Mouse (Mus musculus): Measurements from ENCODE around the gene Matk. TPM values are rescaled to one million over a fixed set of nuclear protein-coding genes. Genes with fewer than 3 reads are reported as not detected.

The Matk gene
- polyA plus RNA-seq, 1 experiment from 2014 or later: 2.0 TPM

GRCm38 (mm10) chr10:81238618-81239017 lies 14.1 kb upstream of the Matk start:
- Histone ChIP-seq H3K4me3 (ENCODE audit: low read length) (no peak overlapping the region), H3K27ac (ENCODE audit: low read length) (no peak overlapping the region), H3K27me3 (replicated peaks; ENCODE audit: control insufficient read depth, insufficient read depth, low read length) (peaks cover 19% of the 10 kb centered on the region), H3K4me1 (ENCODE audit: control insufficient read depth, insufficient read depth, low read length) (peaks cover 7% of the 10 kb centered on the region; the same call in 1 of the 2 replicates), H3K36me3 (ENCODE audit: control insufficient read depth, insufficient read depth, low read length) (no peaks in the 10 kb centered on the region), H3K9ac (ENCODE audit: low read depth, low read length) (no peak overlapping the region), H3K9me3 (ENCODE audit: control insufficient read depth, low read length) (no peaks in the 10 kb centered on the region), H3K4me2 (ENCODE audit: low read depth, low read length) (no peak overlapping the region)
- ATAC-seq: no peak
- 84% methylated on average over 2 of the region's 2 CpGs for WGBS

GRCm38 (mm10) chr10:81240876-81241275 lies 11.9 kb upstream of the Matk start:
- Histone ChIP-seq H3K4me1 (ENCODE audit: control insufficient read depth, insufficient read depth, low read length) (no peaks in the 10 kb centered on the region), H3K27me3 (replicated peaks; ENCODE audit: control insufficient read depth, insufficient read depth, low read length) (peaks cover 19% of the 10 kb centered on the region), H3K4me2 (ENCODE audit: low read depth, low read length) (no peak overlapping the region), H3K9ac (ENCODE audit: low read depth, low read length) (no peak overlapping the region), H3K9me3 (ENCODE audit: control insufficient read depth, low read length) (no peaks in the 10 kb centered on the region), H3K4me3 (ENCODE audit: low read length) (no peak overlapping the region), H3K36me3 (ENCODE audit: control insufficient read depth, insufficient read depth, low read length) (no peaks in the 10 kb centered on the region), H3K27ac (ENCODE audit: low read length) (no peak overlapping the region)
- WGBS: 28% methylated on average over 13 of the region's 13 CpGs
- ATAC-seq: no peak

- H3K4me3 ChIP-seq (ENCODE audit: low read length): no peak overlapping the region
- 90% methylated on average over 16 of the region's 16 CpGs for WGBS
- H3K4me1 ChIP-seq (ENCODE audit: control insufficient read depth, insufficient read depth, low read length): no peaks in the 10 kb centered on the region
- no peaks in the 10 kb centered on the region for H3K36me3 ChIP-seq (ENCODE audit: control insufficient read depth, insufficient read depth, low read length)
- H3K4me2 ChIP-seq (ENCODE audit: low read depth, low read length): no peak overlapping the region
- H3K27me3 ChIP-seq (replicated peaks; ENCODE audit: control insufficient read depth, insufficient read depth, low read length): peaks cover 19% of the 10 kb centered on the region
- H3K9me3 ChIP-seq (ENCODE audit: control insufficient read depth, low read length): no peaks in the 10 kb centered on the region
- H3K9ac ChIP-seq (ENCODE audit: low read depth, low read length): no peak overlapping the region
- ATAC-seq: no peak
- no peak overlapping the region for H3K27ac ChIP-seq (ENCODE audit: low read length)
Measured at GRCm38 (mm10) chr10:81242021-81242420, 10.7 kb upstream of the Matk start.

- no peak; the same call in 1 of the 2 replicates for ATAC-seq
- Histone ChIP-seq H3K9me3 (ENCODE audit: control insufficient read depth, low read length) (no peaks in the 10 kb centered on the region), H3K4me1 (ENCODE audit: control insufficient read depth, insufficient read depth, low read length) (no peaks in the 10 kb centered on the region), H3K27me3 (replicated peaks; ENCODE audit: control insufficient read depth, insufficient read depth, low read length) (peaks cover 14% of the 10 kb centered on the region), H3K4me2 (ENCODE audit: low read depth, low read length) (no peak overlapping the region), H3K9ac (ENCODE audit: low read depth, low read length) (no peak overlapping the region), H3K27ac (ENCODE audit: low read length) (no peak overlapping the region), H3K36me3 (ENCODE audit: control insufficient read depth, insufficient read depth, low read length) (no peaks in the 10 kb centered on the region), H3K4me3 (ENCODE audit: low read length) (no peak overlapping the region)
- 69% methylated on average over 4 of the region's 4 CpGs for WGBS
Measured at GRCm38 (mm10) chr10:81244146-81244545, 8.6 kb upstream of the Matk start.

- no peaks in the 10 kb centered on the region for H3K4me1 ChIP-seq (ENCODE audit: control insufficient read depth, insufficient read depth, low read length)
- peaks cover 11% of the 10 kb centered on the region for H3K27me3 ChIP-seq (replicated peaks; ENCODE audit: control insufficient read depth, insufficient read depth, low read length)
- H3K9me3 ChIP-seq (ENCODE audit: control insufficient read depth, low read length): no peaks in the 10 kb centered on the region
- WGBS: 11% methylated on average over 17 of the region's 17 CpGs
- ATAC-seq: peak; percentile 69
- H3K27ac ChIP-seq (ENCODE audit: low read length): no peak overlapping the region
- no peak overlapping the region for H3K4me3 ChIP-seq (ENCODE audit: low read length)
- H3K4me2 ChIP-seq (ENCODE audit: low read depth, low read length): no peak overlapping the region
- no peak overlapping the region for H3K9ac ChIP-seq (ENCODE audit: low read depth, low read length)
- no peaks in the 10 kb centered on the region for H3K36me3 ChIP-seq (ENCODE audit: control insufficient read depth, insufficient read depth, low read length)
Measured at GRCm38 (mm10) chr10:81244595-81244994, 8.1 kb upstream of the Matk start.

GRCm38 (mm10) chr10:81245166-81245565 lies 7.6 kb upstream of the Matk start:
- Histone ChIP-seq H3K4me3 (ENCODE audit: low read length) (no peak overlapping the region), H3K36me3 (ENCODE audit: control insufficient read depth, insufficient read depth, low read length) (no peaks in the 10 kb centered on the region), H3K27ac (ENCODE audit: low read length) (no peak overlapping the region), H3K9me3 (ENCODE audit: control insufficient read depth, low read length) (no peaks in the 10 kb centered on the region), H3K27me3 (replicated peaks; ENCODE audit: control insufficient read depth, insufficient read depth, low read length) (peaks cover 6% of the 10 kb centered on the region), H3K9ac (ENCODE audit: low read depth, low read length) (no peak overlapping the region), H3K4me2 (ENCODE audit: low read depth, low read length) (no peak overlapping the region), H3K4me1 (ENCODE audit: control insufficient read depth, insufficient read depth, low read length) (no peaks in the 10 kb centered on the region)
- no peak for ATAC-seq
- WGBS: 86% methylated on average over 6 of the region's 6 CpGs

- ATAC-seq: peak; percentile 20
- Histone ChIP-seq H3K27me3 (replicated peaks; ENCODE audit: control insufficient read depth, insufficient read depth, low read length) (peaks cover 14% of the 10 kb centered on the region), H3K36me3 (ENCODE audit: control insufficient read depth, insufficient read depth, low read length) (no peaks in the 10 kb centered on the region), H3K27ac (ENCODE audit: low read length) (no peak overlapping the region), H3K4me3 (ENCODE audit: low read length) (no peak overlapping the region), H3K9me3 (ENCODE audit: control insufficient read depth, low read length) (no peaks in the 10 kb centered on the region), H3K4me1 (ENCODE audit: control insufficient read depth, insufficient read depth, low read length) (0 out of 2 replicates have a peak, but pooled peaks cover 3% of the 10 kb centered on the region), H3K4me2 (ENCODE audit: low read depth, low read length) (no peak overlapping the region), H3K9ac (ENCODE audit: low read depth, low read length) (no peak overlapping the region)
- 74% methylated on average over 2 of the region's 2 CpGs for WGBS
Measured at GRCm38 (mm10) chr10:81247804-81248203, 4.9 kb upstream of the Matk start.

GRCm38 (mm10) chr10:81249442-81249841 lies 3.3 kb upstream of the Matk start:
- Histone ChIP-seq H3K27ac (ENCODE audit: low read length) (no peak overlapping the region), H3K9ac (ENCODE audit: low read depth, low read length) (no peak overlapping the region), H3K36me3 (ENCODE audit: control insufficient read depth, insufficient read depth, low read length) (no peaks in the 10 kb centered on the region), H3K9me3 (ENCODE audit: control insufficient read depth, low read length) (no peaks in the 10 kb centered on the region), H3K4me3 (ENCODE audit: low read length) (no peak overlapping the region), H3K4me1 (ENCODE audit: control insufficient read depth, insufficient read depth, low read length) (0 out of 2 replicates have a peak, but pooled peaks cover 3% of the 10 kb centered on the region), H3K27me3 (replicated peaks; ENCODE audit: control insufficient read depth, insufficient read depth, low read length) (peaks cover 29% of the 10 kb centered on the region), H3K4me2 (ENCODE audit: low read depth, low read length) (no peak overlapping the region)
- ATAC-seq: no peak
- WGBS: 85% methylated on average over 8 of the region's 8 CpGs

GRCm38 (mm10) chr10:81254886-81255285 lies 2.2 kb downstream of the Matk start:
- ATAC-seq: no peak
- 44% methylated on average over 1 of the region's 1 CpGs for WGBS
- H3K27me3 ChIP-seq (replicated peaks; ENCODE audit: control insufficient read depth, insufficient read depth, low read length): peaks cover 60% of the 10 kb centered on the region

More at GRCm38 (mm10) chr10:81254886-81255285, 2.2 kb downstream of the Matk start:
- H3K4me2 ChIP-seq (ENCODE audit: low read depth, low read length): no peak overlapping the region
- no peak overlapping the region for H3K9ac ChIP-seq (ENCODE audit: low read depth, low read length)
- H3K4me3 ChIP-seq (ENCODE audit: low read length): no peak overlapping the region
- peaks cover 10% of the 10 kb centered on the region for H3K4me1 ChIP-seq (ENCODE audit: control insufficient read depth, insufficient read depth, low read length)
- H3K36me3 ChIP-seq (ENCODE audit: control insufficient read depth, insufficient read depth, low read length): no peaks in the 10 kb centered on the region
- no peaks in the 10 kb centered on the region for H3K9me3 ChIP-seq (ENCODE audit: control insufficient read depth, low read length)
- no peak overlapping the region for H3K27ac ChIP-seq (ENCODE audit: low read length)

Data from intestine, embryonic 16.5 days (tissue).